Mouse (Mus musculus) embryonic fibroblast, embryonic 13.5 days (primary cell): Measurements from ENCODE around the gene Tfb2m.

Experiments
- CTCF ChIP-seq: IDR thresholded peaks from 2 replicates; pipeline ENCODE4 v1.5.1; 2011; ENCODE audit warnings: mild to moderate bottlenecking, control low read depth, low read length, moderate library complexity, borderline replicate concordance; ENCODE audit not compliant: insufficient read depth
- POLR2A ChIP-seq: IDR thresholded peaks from 2 replicates; pipeline ENCODE4 v1.6.1; 2011; ENCODE audit warnings: low read depth, mild to moderate bottlenecking, control low read depth, low read length, moderate library complexity

DNA sequence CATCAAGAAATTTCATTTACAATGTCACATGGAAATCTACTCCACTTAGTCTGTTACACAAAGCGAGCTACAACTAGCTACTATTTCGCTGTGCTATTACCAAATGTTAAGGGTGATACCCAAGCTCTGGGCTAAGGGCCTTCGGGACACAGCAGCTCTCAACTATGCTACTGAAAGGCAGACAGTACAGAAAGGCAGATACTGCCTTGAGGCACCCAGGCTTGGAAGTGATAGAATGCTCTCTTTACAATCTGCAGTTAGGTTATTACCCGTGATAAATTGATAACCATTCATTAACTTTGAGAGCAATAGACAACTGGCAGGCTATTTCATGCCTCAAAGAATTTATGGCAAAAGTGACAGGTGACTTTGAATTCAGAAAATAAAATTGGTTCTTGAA, 65.2 kb downstream of the Tfb2m start:
- TF ChIP-seq CTCF, result no peak
- no peak for TF ChIP-seq POLR2A
